Mouse (Mus musculus) erythroblast, embryonic 14.5 days (primary cell): Measurements from ENCODE around the gene Atf5. TPM values are rescaled to one million over a fixed set of nuclear protein-coding genes. Genes with fewer than 3 reads are reported as not detected.

ENCODE experiments used
- H3K27me3 ChIP-seq: 2 replicates; pipeline ENCODE4 v1.6.1; 2012; ENCODE audit warnings: inconsistent platforms; ENCODE audit not compliant: control insufficient read depth
- H3K36me3 ChIP-seq: 2 replicates; pipeline ENCODE4 v1.6.1; 2012; ENCODE audit warnings: mild to moderate bottlenecking, inconsistent platforms; ENCODE audit not compliant: control insufficient read depth
- H3K4me1 ChIP-seq: 2 replicates; pipeline ENCODE4 v1.6.1; 2012; ENCODE audit warnings: inconsistent platforms; ENCODE audit not compliant: control insufficient read depth
- H3K4me3 ChIP-seq: replicated peaks from 2 replicates; pipeline ENCODE3; 2012; ENCODE audit warnings: moderate library complexity, mild to moderate bottlenecking, inconsistent platforms
- H3K9me3 ChIP-seq: 2 replicates; pipeline ENCODE4 v1.6.1; 2012; ENCODE audit warnings: low read length, inconsistent platforms, mixed read lengths; ENCODE audit not compliant: control insufficient read depth
- GATA1 ChIP-seq: IDR thresholded peaks from 2 replicates; pipeline ENCODE4 v1.6.1; 2012; ENCODE audit warnings: low read length, inconsistent platforms, mixed read lengths
- TAL1 ChIP-seq: IDR thresholded peaks from 3 replicates; pipeline ENCODE4 v1.6.1; 2012; ENCODE audit warnings: low read length, inconsistent platforms, mixed read lengths
- polyA plus RNA-seq: library from polyadenylated mRNA; stranded (reverse); fragments of >175 nt; gene quantifications from 2 replicates; pipeline ENCODE4 v1.2.3, GENCODE M21; 2012

Atf5 gene
- 9.7 and 12.0 TPM in 2 replicates for polyA plus RNA-seq

- peaks cover 69% of the 10 kb centered on the region for H3K36me3 ChIP-seq
- TF ChIP-seq GATA1 (0 out of 2 replicates have a peak, but pooled peaks have one; percentile 9), TAL1 (no peak)
- no peaks in the 10 kb centered on the region for H3K9me3 ChIP-seq
- no peaks in the 10 kb centered on the region for H3K27me3 ChIP-seq
- peak within 1 kb of the TSS; percentile 95 for H3K4me3 ChIP-seq
- peaks cover 73% of the 10 kb centered on the region for H3K4me1 ChIP-seq
These were observed at the start of gene Atf5 for GRCm38 (mm10) chr7:44816470-44817021. Gene Atf5, minus strand, starts transcription at chr7:44816658.

- Histone ChIP-seq H3K9me3 (no peaks in the 10 kb centered on the region), H3K4me1 (peaks cover 74% of the 10 kb centered on the region), H3K27me3 (peaks cover 3% of the 10 kb centered on the region; the same call in 1 of the 2 replicates), H3K4me3 (no peak overlapping the region), H3K36me3 (peaks cover 65% of the 10 kb centered on the region)
- TF ChIP-seq GATA1 = no peak
These were observed 48.4 kb upstream of the Atf5 start for GRCm38 (mm10) chr7:44864595-44865542.

- Histone ChIP-seq H3K36me3 (peaks cover 73% of the 10 kb centered on the region), H3K4me1 (peaks cover 74% of the 10 kb centered on the region), H3K27me3 (peaks cover 3% of the 10 kb centered on the region; the same call in 1 of the 2 replicates), H3K9me3 (no peaks in the 10 kb centered on the region), H3K4me3 (no peak overlapping the region)
- TF ChIP-seq GATA1 (no peak), TAL1 (no peak)
These were observed 47.6 kb upstream of the Atf5 start for GRCm38 (mm10) chr7:44863982-44864494.

GRCm38 (mm10) chr7:44863210-44863609 is 46.8 kb upstream of the Atf5 start:
- no peak for TF ChIP-seq TAL1
- TF ChIP-seq GATA1 = no peak
- peaks cover 72% of the 10 kb centered on the region for H3K4me1 ChIP-seq
- no peak overlapping the region for H3K4me3 ChIP-seq
- no peaks in the 10 kb centered on the region for H3K27me3 ChIP-seq
- peaks cover 78% of the 10 kb centered on the region for H3K36me3 ChIP-seq
- no peaks in the 10 kb centered on the region for H3K9me3 ChIP-seq

- TF ChIP-seq TAL1 (no peak), GATA1 (no peak)
- H3K36me3 ChIP-seq = peaks cover 78% of the 10 kb centered on the region
- no peaks in the 10 kb centered on the region for H3K9me3 ChIP-seq
- no peak overlapping the region for H3K4me3 ChIP-seq
- peaks cover 72% of the 10 kb centered on the region for H3K4me1 ChIP-seq
- no peaks in the 10 kb centered on the region for H3K27me3 ChIP-seq
These were observed 46.0 kb upstream of the Atf5 start for GRCm38 (mm10) chr7:44862434-44862833.

- Histone ChIP-seq H3K9me3 (no peaks in the 10 kb centered on the region), H3K36me3 (peaks cover 76% of the 10 kb centered on the region), H3K27me3 (no peaks in the 10 kb centered on the region), H3K4me3 (no peak overlapping the region), H3K4me1 (peaks cover 72% of the 10 kb centered on the region)
- TF ChIP-seq TAL1 (no peak), GATA1 (no peak)
These were observed 45.0 kb upstream of the Atf5 start for GRCm38 (mm10) chr7:44861429-44861816.

- no peak for TF ChIP-seq TAL1
- no peak for TF ChIP-seq GATA1
- H3K4me1 ChIP-seq = peaks cover 73% of the 10 kb centered on the region
- no peak overlapping the region for H3K4me3 ChIP-seq
- peaks cover 73% of the 10 kb centered on the region for H3K36me3 ChIP-seq
- H3K9me3 ChIP-seq = no peaks in the 10 kb centered on the region
- no peaks in the 10 kb centered on the region for H3K27me3 ChIP-seq
These were observed 44.3 kb upstream of the Atf5 start for GRCm38 (mm10) chr7:44860576-44861428.

- Histone ChIP-seq H3K9me3 (no peaks in the 10 kb centered on the region), H3K4me3 (no peak overlapping the region), H3K4me1 (peaks cover 73% of the 10 kb centered on the region), H3K27me3 (no peaks in the 10 kb centered on the region), H3K36me3 (peaks cover 64% of the 10 kb centered on the region)
- TF ChIP-seq GATA1 (no peak), TAL1 (no peak)
These were observed 43.4 kb upstream of the Atf5 start for GRCm38 (mm10) chr7:44859896-44860295.

- Histone ChIP-seq H3K27me3 (no peaks in the 10 kb centered on the region), H3K36me3 (peaks cover 54% of the 10 kb centered on the region), H3K4me3 (peak overlapping the region; percentile 73), H3K9me3 (no peaks in the 10 kb centered on the region), H3K4me1 (peaks cover 83% of the 10 kb centered on the region)
- TF ChIP-seq TAL1 (no peak), GATA1 (no peak)
These were observed 41.4 kb upstream of the Atf5 start for GRCm38 (mm10) chr7:44857905-44858304.
